In the genomic region with DNA sequence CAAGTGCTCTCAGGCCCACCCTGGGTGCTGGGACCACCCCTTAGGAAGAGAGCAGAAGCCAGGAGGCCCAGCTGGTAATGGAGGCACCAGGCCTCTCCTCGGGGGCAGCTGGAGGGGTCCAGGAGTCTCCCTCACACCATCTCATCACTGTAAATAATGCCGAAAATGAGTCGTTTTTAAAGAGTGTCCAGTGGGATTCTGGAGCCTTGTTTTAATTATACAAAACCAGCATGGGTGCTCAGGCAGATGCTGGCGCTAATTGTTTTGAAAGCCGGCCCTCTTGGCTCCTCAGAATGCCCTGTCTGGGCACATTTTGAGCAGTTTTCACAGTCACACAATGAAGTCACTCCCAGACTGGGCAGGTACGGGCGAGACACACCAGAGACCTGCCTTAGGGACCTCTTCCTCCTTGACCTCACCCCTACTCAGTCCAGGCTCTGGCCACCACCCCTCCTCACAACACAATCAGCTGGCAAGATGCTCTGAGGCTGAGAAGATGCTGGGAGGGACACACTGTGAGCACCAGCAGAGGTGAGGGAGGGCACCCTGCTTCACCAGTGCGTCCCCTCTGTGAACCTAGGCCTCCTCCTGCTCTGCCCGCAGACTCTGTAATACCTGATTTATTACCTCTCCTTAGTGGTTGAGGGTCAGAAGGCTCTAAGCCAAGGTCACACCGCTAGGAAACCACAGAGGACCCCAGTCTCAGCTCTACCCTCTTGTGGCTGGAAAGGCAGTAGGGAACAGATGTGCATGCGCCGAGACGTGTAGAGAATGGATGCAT, we compare ENCODE assay signal across 12 mouse cellular contexts.
DNase-seq lines count a peak whose midpoint lies in the region; ATAC-seq lines count a peak whose summit lies in the region.
"Had no signal": no experiment of that assay in that cellular context is flagged by ENCODE, and none has a peak within 500 bp of the region (broad histone marks: within the 10 kb centered on the region; RNA-seq: fewer than 3 reads in every experiment).

No protein-coding gene starts in this region.

- no peak for ATAC-seq in forebrain, embryonic 14.5 days
- peak; percentile 46; the same call in 1 of the 2 replicates for ATAC-seq in limb, embryonic 11.5 days (ENCODE audit: insufficient number of reproducible peaks, low FRiP score, low TSS enrichment, low read depth)

- peak; percentile 63 for DNase-seq in embryo, embryonic 10 days (ENCODE audit: low spot score)
- DNase-seq in embryo, embryonic 9.5 days (ENCODE audit: extremely low spot score) = no peak
- peak; percentile 37 for DNase-seq in forebrain, embryonic 14.5 days (ENCODE audit: low spot score)
- DNase-seq in limb, embryonic 11.5 days (ENCODE audit: low spot score) = peak; percentile 45
- DNase-seq in neural tube, embryonic 10.5 days (ENCODE audit: extremely low spot score, low spot score) = peak; percentile 52
- no peak for DNase-seq in thymus, postnatal 4 days
- no peak for DNase-seq in urinary bladder, adult 18-20 months (ENCODE audit: low spot score in 2 of 2)
- no peak for DNase-seq in left cerebral cortex, adult 18-20 months (ENCODE audit: low spot score in 2 of 2)
- DNase-seq: heart, adult 18-20 months; spleen, adult 18-20 months had no signal

- 50% methylated on average over 13 of the region's 13 CpGs for WGBS in forebrain, embryonic 14.5 days
- 20% methylated on average over 13 of the region's 13 CpGs for WGBS in limb, embryonic 11.5 days

- H3K36me3 ChIP-seq in forebrain, embryonic 14.5 days (ENCODE audit: control insufficient read depth, insufficient read depth, low read length) = no peaks in the 10 kb centered on the region
- H3K36me3 ChIP-seq in limb, embryonic 11.5 days (ENCODE audit: control insufficient read depth, insufficient read depth, low read length) = no peaks in the 10 kb centered on the region
- H3K36me3 ChIP-seq: G1E; liver, embryonic 15.5 days had no signal

- H3K4me2 ChIP-seq in forebrain, embryonic 14.5 days (ENCODE audit: low read length) = peak overlapping the region; percentile 49; the same call in 1 of the 2 replicates
- H3K4me2 ChIP-seq in limb, embryonic 11.5 days (ENCODE audit: low read depth, severe bottlenecking) = no peak overlapping the region
- H3K4me2 ChIP-seq: liver, embryonic 15.5 days had no signal

- H3K27ac ChIP-seq in forebrain, embryonic 14.5 days (ENCODE audit: low read depth, low read length) = peak overlapping the region; percentile 75; the same call in 1 of the 2 replicates
- no peak overlapping the region for H3K27ac ChIP-seq in limb, embryonic 11.5 days (replicated peaks; ENCODE audit: low read depth, low read length)
- H3K27ac ChIP-seq: liver, embryonic 15.5 days had no signal

- H3K27me3 ChIP-seq in forebrain, embryonic 14.5 days (replicated peaks; ENCODE audit: control insufficient read depth, insufficient read depth, low read length) = peaks cover 22% of the 10 kb centered on the region
- H3K27me3 ChIP-seq in limb, embryonic 11.5 days (ENCODE audit: control insufficient read depth, insufficient read depth, low read length) = peaks cover 6% of the 10 kb centered on the region; the same call in 1 of the 2 replicates
- H3K27me3 ChIP-seq: liver, embryonic 15.5 days had no signal

- H3K9me3 ChIP-seq in forebrain, embryonic 14.5 days (replicated peaks; ENCODE audit: control insufficient read depth, low read length) = no peaks in the 10 kb centered on the region
- no peaks in the 10 kb centered on the region for H3K9me3 ChIP-seq in limb, embryonic 11.5 days (ENCODE audit: control insufficient read depth, low read length)
- H3K9me3 ChIP-seq: G1E; liver, embryonic 15.5 days had no signal

- H3K4me1 ChIP-seq in forebrain, embryonic 14.5 days (ENCODE audit: control insufficient read depth, insufficient read depth, low read length) = peaks cover 31% of the 10 kb centered on the region
- H3K4me1 ChIP-seq in limb, embryonic 11.5 days (ENCODE audit: control insufficient read depth, insufficient read depth, low read length) = peaks cover 21% of the 10 kb centered on the region
- H3K4me1 ChIP-seq: liver, embryonic 15.5 days had no signal

- H3K4me3 ChIP-seq in forebrain, embryonic 14.5 days (ENCODE audit: low read depth, low read length) = no peak overlapping the region
- H3K4me3 ChIP-seq in limb, embryonic 11.5 days (ENCODE audit: low read depth, low read length) = no peak overlapping the region
- H3K4me3 ChIP-seq: liver, embryonic 15.5 days had no signal

- no peak overlapping the region; the same call in 1 of the 2 replicates for H3K9ac ChIP-seq in forebrain, embryonic 14.5 days (ENCODE audit: low read length)
- no peak overlapping the region for H3K9ac ChIP-seq in limb, embryonic 11.5 days (ENCODE audit: low read length)
- H3K9ac ChIP-seq: liver, embryonic 15.5 days had no signal

Comparison
In these comparisons a context has a peak if more than half of its experiments do, and no peak if none do; other contexts are left out.
1. DNase-seq: peak in embryo, embryonic 10 days (single experiment), forebrain, embryonic 14.5 days (single experiment), limb, embryonic 11.5 days (single experiment) and neural tube, embryonic 10.5 days (single experiment); none in embryo, embryonic 9.5 days (single experiment), thymus, postnatal 4 days (single experiment), urinary bladder, adult 18-20 months (0 of 2) and left cerebral cortex, adult 18-20 months (0 of 2).